Mouse (Mus musculus) heart, embryonic 11.5 days (tissue): Measurements from ENCODE around the gene Stk31. TPM values are rescaled to one million over a fixed set of nuclear protein-coding genes. Genes with fewer than 3 reads are reported as not detected.
"Not testable (repeated sequence)": the region's sequence is repeated elsewhere in the genome, so short reads cannot be mapped to it uniquely, and the experiment has no call there.

ENCODE experiments used
- ATAC-seq: fragments of 200-750 bp; cut with Nextera tagmentation; replicated peaks from 2 replicates; pipeline ENCODE4 v1.8.0; 2017; ENCODE audit warnings: moderate library complexity; ENCODE audit not compliant: insufficient number of reproducible peaks, low FRiP score, low TSS enrichment
- H3K27ac ChIP-seq: fragments of 300-500 bp; sonication (generic); 2 replicates; pipeline ENCODE4 v1.5.1; 2014; ENCODE audit warnings: mild to moderate bottlenecking, low read depth, low read length
- H3K27me3 ChIP-seq: fragments of 300-500 bp; sonication (generic); 2 replicates; pipeline ENCODE4 v1.6.1; 2014; ENCODE audit warnings: mild to moderate bottlenecking, low read length, mixed read lengths; ENCODE audit not compliant: control insufficient read depth, insufficient read depth
- H3K36me3 ChIP-seq: fragments of 300-500 bp; sonication (generic); 2 replicates; pipeline ENCODE4 v1.6.1; 2014; ENCODE audit warnings: mild to moderate bottlenecking, low read length, moderate library complexity, mixed read lengths; ENCODE audit not compliant: control insufficient read depth, insufficient read depth
- H3K4me1 ChIP-seq: fragments of 300-500 bp; sonication (generic); 2 replicates; pipeline ENCODE4 v1.6.1; 2014; ENCODE audit warnings: low read length; ENCODE audit not compliant: control insufficient read depth, insufficient read depth
- H3K4me2 ChIP-seq: fragments of 300-500 bp; sonication (generic); 2 replicates; pipeline ENCODE4 v1.6.1; 2014; ENCODE audit warnings: mild to moderate bottlenecking, moderate library complexity
- H3K4me3 ChIP-seq: fragments of 300-500 bp; sonication (generic); 2 replicates; pipeline ENCODE4 v1.5.1; 2014; ENCODE audit warnings: low read depth, low read length
- H3K9ac ChIP-seq: fragments of 300-500 bp; sonication (generic); 2 replicates; pipeline ENCODE4 v1.6.1; 2014; ENCODE audit warnings: mild to moderate bottlenecking, low read depth, low read length, moderate library complexity
- H3K9me3 ChIP-seq: fragments of 300-500 bp; sonication (generic); replicated peaks from 2 replicates; pipeline ENCODE4 v1.6.1; 2016; ENCODE audit warnings: low read length; ENCODE audit not compliant: control insufficient read depth
- WGBS: fragments of 180-500 bp; shearing (Covaris S2); extraction: QIAGEN DNeasy Blood & Tissue Kit; methylation state at CpG from one replicate; pipeline ENCODE4 v1.1.7; 2014; ENCODE audit not compliant: insufficient replicate concordance; 5-methylcytosine and 5-hydroxymethylcytosine counted together
- polyA plus RNA-seq: library from polyadenylated mRNA; unstranded; fragments of >200 nt; fragmentation: Nextera tagmentation; extraction: Ambion mirVana; gene quantifications from 2 replicates; pipeline ENCODE4 v1.2.1, GENCODE M21; 2014

Gene Stk31
- polyA plus RNA-seq, 1 experiment from 2014 or later = 0.20 TPM

DNA sequence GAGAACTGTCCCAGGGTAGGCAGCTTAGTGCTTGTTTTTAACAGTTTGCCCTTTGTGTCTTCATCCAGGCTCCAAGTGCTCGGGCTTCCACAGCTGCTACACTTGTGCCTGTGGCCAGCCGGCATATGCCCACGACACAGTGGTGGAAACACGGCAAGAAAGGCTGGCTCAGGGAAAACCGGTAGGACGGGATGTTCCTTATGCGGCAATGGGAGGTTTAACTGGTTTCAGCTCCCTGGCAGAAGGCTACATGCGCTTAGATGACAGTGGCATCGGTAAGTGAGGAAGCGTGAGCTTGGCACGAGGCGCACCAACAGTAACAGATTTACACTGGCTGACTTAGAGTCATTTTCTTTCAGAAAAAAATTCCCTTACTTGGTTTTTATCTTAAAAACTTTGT is 17.1 kb upstream of the Stk31 start:
- H3K9me3 ChIP-seq = no peaks in the 10 kb centered on the region
- no peak overlapping the region for H3K4me3 ChIP-seq
- H3K27me3 ChIP-seq = no peaks in the 10 kb centered on the region
- no peak overlapping the region for H3K9ac ChIP-seq
- no peaks in the 10 kb centered on the region for H3K4me1 ChIP-seq
- no peak for ATAC-seq
- no peak overlapping the region for H3K4me2 ChIP-seq
- WGBS = 46% methylated on average over 12 of the region's 12 CpGs
- H3K36me3 ChIP-seq = no peaks in the 10 kb centered on the region
- no peak overlapping the region for H3K27ac ChIP-seq

- H3K9me3 ChIP-seq = no peaks in the 10 kb centered on the region
- no peak overlapping the region for H3K4me3 ChIP-seq
- H3K4me1 ChIP-seq = no peaks in the 10 kb centered on the region
- no peaks in the 10 kb centered on the region for H3K36me3 ChIP-seq
- no peak overlapping the region for H3K9ac ChIP-seq
- ATAC-seq = no peak
- WGBS = 73% methylated on average over 1 of the region's 1 CpGs
- no peak overlapping the region for H3K27ac ChIP-seq
- H3K4me2 ChIP-seq = no peak overlapping the region
- H3K27me3 ChIP-seq = no peaks in the 10 kb centered on the region
Measured at GRCm38 (mm10) chr6:49394276-49394675, 1.1 kb upstream of the Stk31 start.

GRCm38 (mm10) chr6:49397466-49397865 is 2.1 kb downstream of the Stk31 start:
- Histone ChIP-seq H3K9ac (no peak overlapping the region), H3K4me1 (no peaks in the 10 kb centered on the region), H3K27ac (no peak overlapping the region), H3K4me2 (no peak overlapping the region), H3K9me3 (no peaks in the 10 kb centered on the region), H3K27me3 (no peaks in the 10 kb centered on the region), H3K4me3 (no peak overlapping the region), H3K36me3 (no peaks in the 10 kb centered on the region)
- no peak for ATAC-seq

- Histone ChIP-seq H3K36me3 (no peaks in the 10 kb centered on the region), H3K4me1 (no peaks in the 10 kb centered on the region), H3K9me3 (no peaks in the 10 kb centered on the region), H3K27me3 (no peaks in the 10 kb centered on the region), H3K27ac (no peak overlapping the region), H3K4me3 (no peak overlapping the region), H3K9ac (no peak overlapping the region), H3K4me2 (no peak overlapping the region)
- ATAC-seq = no peak
Measured at GRCm38 (mm10) chr6:49398365-49398764, 3.0 kb downstream of the Stk31 start.

GRCm38 (mm10) chr6:49410830-49411229 is 15.4 kb downstream of the Stk31 start:
- Histone ChIP-seq H3K27ac (no peak overlapping the region), H3K4me3 (no peak overlapping the region), H3K4me1 (no peaks in the 10 kb centered on the region), H3K27me3 (no peaks in the 10 kb centered on the region), H3K4me2 (no peak overlapping the region), H3K36me3 (no peaks in the 10 kb centered on the region), H3K9ac (no peak overlapping the region), H3K9me3 (no peaks in the 10 kb centered on the region)
- 72% methylated on average over 3 of the region's 3 CpGs for WGBS
- ATAC-seq = no peak

GRCm38 (mm10) chr6:49412967-49413366 is 17.6 kb downstream of the Stk31 start:
- H3K4me2 ChIP-seq, H3K27ac ChIP-seq, ATAC-seq, H3K36me3 ChIP-seq, H3K9ac ChIP-seq, H3K4me3 ChIP-seq, H3K9me3 ChIP-seq, H3K27me3 ChIP-seq, H3K4me1 ChIP-seq: not testable (repeated sequence)
- 60% methylated on average over 2 of the region's 2 CpGs for WGBS

DNA sequence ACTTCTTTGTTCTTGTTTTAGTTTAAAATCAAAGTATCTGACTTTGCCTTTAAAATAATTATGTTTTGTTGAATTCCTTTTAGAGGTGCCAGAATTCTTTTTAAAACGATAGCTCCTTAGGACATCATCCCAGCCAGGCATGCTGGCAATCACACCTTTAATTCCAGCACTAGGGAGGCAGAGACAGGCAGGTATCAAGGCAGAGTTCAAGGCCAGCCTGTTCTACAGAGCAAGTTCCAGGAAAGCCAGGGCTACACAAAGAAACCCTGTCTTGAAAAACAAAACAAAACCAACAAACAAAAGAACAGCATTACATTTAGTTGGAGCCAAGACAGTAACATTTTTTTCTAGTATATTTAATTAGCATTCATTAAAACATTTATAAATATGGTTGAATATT is 20.6 kb downstream of the Stk31 start:
- H3K4me2 ChIP-seq = no peak overlapping the region
- H3K9ac ChIP-seq = no peak overlapping the region
- no peak overlapping the region for H3K27ac ChIP-seq
- no peaks in the 10 kb centered on the region for H3K9me3 ChIP-seq
- ATAC-seq = no peak
- 77% methylated on average over 1 of the region's 1 CpGs for WGBS
- H3K4me1 ChIP-seq = no peaks in the 10 kb centered on the region
- no peak overlapping the region for H3K4me3 ChIP-seq
- no peaks in the 10 kb centered on the region for H3K36me3 ChIP-seq
- H3K27me3 ChIP-seq = no peaks in the 10 kb centered on the region

DNA sequence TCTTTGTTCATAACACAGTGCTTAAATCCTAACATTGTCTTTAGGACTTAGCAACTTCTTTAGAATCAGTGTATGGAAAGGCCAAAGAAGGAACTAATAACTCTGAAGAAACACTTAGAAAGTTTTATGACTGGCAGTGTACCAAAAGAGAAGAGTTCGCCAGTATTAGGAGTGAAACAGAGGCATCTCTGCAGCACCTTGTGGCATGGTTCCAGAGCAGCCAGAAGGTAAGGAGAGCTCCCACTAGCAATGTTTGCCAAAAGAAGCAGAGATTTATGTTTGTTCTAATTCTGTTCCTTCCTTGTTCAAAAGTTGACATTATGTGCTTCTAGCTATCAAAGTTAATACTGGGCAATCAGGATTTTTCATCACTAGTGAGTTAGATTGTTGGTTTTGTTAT is 41.9 kb downstream of the Stk31 start:
- Histone ChIP-seq H3K36me3 (no peaks in the 10 kb centered on the region), H3K4me1 (no peaks in the 10 kb centered on the region), H3K9ac (no peak overlapping the region), H3K4me3 (no peak overlapping the region), H3K27me3 (no peaks in the 10 kb centered on the region), H3K4me2 (no peak overlapping the region), H3K27ac (no peak overlapping the region), H3K9me3 (no peaks in the 10 kb centered on the region)
- no peak for ATAC-seq
- 63% methylated on average over 1 of the region's 1 CpGs for WGBS

DNA sequence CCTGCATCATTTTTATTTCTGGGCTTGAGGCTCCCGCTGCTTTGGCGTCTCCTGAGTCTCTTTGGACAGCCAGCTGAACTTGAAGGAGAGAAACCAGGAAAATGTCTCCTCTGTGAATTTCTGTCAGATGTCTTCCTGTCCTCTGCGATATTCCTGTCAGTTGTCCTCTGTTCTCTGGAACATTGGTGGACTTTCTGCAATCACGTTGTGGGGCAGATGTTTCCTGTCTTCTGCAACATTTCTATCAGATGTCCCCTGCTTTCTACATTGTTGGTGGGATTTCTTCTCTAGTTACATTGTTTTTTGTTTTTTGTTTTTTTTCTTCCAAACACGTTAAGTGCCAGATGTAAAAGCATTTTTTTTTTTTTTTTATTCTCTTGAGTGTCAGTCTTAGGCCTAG is 62.7 kb downstream of the Stk31 start:
- H3K4me3 ChIP-seq = no peak overlapping the region
- ATAC-seq = no peak
- H3K27ac ChIP-seq = no peak overlapping the region
- no peaks in the 10 kb centered on the region for H3K27me3 ChIP-seq
- no peaks in the 10 kb centered on the region for H3K9me3 ChIP-seq
- H3K4me1 ChIP-seq = no peaks in the 10 kb centered on the region
- no peak overlapping the region for H3K9ac ChIP-seq
- no peaks in the 10 kb centered on the region for H3K36me3 ChIP-seq
- H3K4me2 ChIP-seq = no peak overlapping the region
- 61% methylated on average over 5 of the region's 5 CpGs for WGBS
